Mouse (Mus musculus): ENCODE data around the gene Serpinb2.

Serpinb2 gene

GRCm38 (mm10) chr1:107581220-107581619 is 70.0 kb downstream of the Serpinb2 start:
- DNase-seq (ENCODE audit: low spot score), result no peak

DNA sequence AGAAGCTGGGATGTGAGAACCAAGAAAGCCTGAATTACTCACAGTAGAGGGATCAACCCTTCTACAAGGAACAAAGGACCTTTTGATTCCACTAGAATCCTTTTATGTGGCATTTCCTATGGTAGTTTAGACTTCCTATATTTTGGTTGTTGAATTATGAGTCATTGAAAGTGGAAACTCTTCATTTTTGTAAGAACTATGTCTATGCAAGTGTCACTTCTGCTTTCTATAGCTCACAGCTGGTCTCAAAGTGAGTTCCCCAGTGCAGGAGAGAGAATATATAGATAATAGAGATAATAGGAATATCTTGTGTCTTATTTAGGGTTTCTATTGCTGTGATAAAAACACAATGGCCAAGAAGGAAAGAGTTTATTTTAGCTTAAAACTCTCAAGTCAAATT is 71.7 kb downstream of the Serpinb2 start:
- no peak for DNase-seq (ENCODE audit: low spot score)

- no peak for DNase-seq (ENCODE audit: low spot score)
These were observed 72.7 kb downstream of the Serpinb2 start for GRCm38 (mm10) chr1:107583958-107584376.

- no peak for DNase-seq (ENCODE audit: low spot score)
These were observed 73.7 kb downstream of the Serpinb2 start for GRCm38 (mm10) chr1:107584932-107585331.
